Mouse (Mus musculus) fat pad, adult 2 months (tissue): ENCODE measurements around the gene Adamts9.
A peak's percentile ranks its signal among the peaks of the same experiment; 100 is the strongest.

ENCODE experiments used
- DNase-seq: peaks from one replicate; pipeline ENCODE4 v3.0.0-alpha.2; 2011; ENCODE audit warnings: low read depth, low spot score; ENCODE audit errors: extremely low read depth

The Adamts9 gene

DNA sequence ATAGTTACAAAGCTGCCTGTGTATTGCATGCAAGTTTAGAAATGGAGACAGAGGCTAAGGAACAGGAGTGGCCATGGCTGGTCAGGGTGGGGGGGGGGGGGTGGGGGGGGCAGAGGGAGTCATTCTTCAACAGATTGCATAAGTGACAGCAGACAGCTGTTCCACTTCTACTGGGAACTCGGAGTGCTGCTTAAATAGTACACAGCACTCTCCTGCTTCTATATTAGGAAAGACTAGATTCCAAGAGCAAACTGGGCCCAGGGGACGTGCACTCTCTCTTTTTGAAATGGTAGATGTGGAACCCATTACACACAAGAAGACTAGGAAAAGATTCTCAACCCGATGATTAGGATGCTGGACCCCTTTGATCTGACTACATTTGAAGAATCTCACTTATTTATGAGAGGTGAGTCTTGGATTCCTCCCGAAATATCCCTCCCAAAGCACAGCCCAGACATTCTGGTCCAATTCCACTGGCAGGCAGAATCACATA is 74.2 kb downstream of the Adamts9 start, which contains the start of gene Gm15737:
Gm15737 (plus strand) TSS at position 269 of the 493 bp plus-strand sequence.
- DNase-seq, result no peak

DNA sequence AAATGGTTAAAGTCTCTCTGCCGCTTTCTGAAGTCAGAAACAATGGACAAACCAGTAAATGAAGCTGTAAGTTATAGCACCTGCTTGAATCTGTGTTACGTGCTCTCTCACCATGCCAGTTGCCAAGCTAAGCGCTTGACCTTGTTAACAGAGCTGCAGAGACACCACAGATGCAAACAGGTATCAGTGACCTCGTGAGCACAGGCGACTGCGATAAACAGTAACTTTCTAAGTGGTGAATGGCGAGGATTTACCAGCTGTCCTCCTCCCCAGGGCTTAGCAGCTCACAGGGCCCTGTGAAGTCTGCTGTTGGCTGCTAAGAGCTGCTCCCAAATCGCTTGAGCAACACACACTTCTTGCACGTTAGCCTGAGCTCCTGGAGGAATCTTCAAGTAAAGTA is 80.7 kb downstream of the Adamts9 start:
- no peak for DNase-seq

DNA sequence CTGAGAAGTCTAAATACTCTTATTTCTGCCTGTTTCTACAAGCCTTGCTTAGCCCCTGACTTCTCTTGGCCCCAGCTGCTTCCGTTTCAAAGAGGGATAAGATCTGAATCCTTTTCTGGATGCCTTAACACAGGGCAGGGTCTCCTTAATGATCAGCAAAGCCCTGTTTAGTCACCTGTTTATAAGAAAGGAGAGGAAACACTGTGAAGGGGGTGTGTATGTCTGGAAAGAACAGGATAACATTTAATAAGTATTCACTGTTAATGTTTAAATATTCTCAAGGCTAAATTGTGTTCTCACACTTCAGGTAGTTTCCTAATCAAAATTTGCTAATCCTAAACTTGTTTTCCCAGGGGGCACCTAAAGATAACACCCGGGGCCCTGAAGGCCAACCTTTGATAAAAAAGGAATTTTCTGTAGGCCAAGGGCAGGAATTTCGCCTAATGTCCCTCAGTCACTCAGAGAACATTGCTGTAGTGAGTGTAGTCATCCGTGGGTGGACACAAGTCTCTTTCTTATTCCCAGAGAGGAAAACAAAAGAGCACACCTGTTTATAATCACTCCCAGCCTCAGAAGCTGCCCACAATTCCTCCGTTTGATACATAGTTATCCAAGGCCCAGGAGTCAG is 82.9 kb downstream of the Adamts9 start:
- DNase-seq, result no peak

DNA sequence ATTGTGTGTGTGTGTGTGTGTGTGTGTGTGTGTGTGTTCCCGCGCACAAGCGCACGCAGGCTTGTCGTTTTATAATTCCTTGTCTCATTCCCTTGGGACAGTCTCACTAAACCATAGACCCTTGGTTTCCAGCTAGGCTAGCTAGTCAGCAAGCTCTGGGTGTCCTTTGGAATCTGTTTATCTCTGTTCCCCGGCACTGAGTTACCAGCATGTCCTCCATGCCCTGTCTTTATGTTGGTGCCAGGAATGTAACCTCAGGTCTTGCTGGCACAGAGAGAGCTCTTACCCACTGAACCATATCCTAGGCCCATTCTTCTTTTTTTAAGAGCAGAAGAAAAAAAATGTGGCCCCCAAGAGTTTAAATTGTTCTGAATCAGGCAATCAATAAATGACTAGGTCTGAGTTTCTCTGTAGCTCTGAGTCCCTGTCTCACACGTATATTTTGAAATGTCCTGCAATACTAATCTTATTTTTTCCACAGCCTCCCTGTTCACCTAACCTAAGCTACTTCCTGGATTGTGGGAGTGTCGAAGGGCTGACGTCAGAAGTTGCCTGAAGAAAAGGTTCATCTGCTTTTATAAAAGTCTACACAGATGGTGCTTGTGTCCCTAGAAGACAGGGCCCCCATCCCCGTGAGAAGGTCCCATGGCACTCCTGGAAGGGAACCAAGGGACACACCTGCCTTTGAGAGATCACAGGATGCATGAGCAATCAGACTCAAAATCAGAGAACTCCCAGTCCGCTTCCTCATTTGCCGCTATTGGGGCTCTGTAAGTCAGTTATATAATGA is 84.4 kb downstream of the Adamts9 start:
- DNase-seq, result no peak

DNA sequence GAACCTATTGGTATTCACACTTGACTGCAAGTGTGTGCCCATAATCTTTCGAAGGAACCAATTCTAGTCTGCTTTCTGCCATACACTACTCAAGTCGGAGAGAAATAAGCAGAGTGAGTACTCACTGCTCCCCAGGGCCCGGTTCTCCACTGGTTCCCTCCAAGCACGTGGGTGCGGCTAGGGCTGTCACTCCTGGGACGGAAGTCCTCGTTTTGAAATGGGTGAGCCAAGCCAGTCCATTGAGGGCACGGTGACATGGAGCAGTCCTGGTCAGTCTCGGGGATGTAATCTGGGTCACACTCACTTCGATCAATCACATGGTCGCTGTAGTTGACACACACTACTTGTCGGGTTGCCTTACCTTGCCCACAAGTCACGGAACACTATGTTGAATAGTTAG is 85.5 kb downstream of the Adamts9 start:
- DNase-seq, result no peak

DNA sequence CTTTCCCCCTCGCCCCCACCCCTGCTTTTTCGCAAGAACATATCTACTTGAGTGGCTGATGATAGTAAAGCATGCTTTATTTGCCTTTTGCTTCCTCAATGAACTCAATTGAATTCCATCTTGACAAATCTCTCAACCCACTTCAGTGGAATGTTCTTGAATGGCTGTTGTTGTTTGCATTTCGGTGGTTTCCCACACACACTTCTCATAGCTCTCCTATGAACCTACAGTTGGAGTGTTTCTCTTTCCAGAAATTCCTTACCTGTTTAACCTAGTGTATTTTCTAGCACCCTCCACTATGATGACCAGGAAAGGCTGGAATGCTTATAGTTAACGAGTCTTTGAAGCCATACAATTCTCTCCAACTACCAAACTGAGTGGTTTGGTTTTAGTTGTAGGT is 88.4 kb downstream of the Adamts9 start:
- no peak for DNase-seq

DNA sequence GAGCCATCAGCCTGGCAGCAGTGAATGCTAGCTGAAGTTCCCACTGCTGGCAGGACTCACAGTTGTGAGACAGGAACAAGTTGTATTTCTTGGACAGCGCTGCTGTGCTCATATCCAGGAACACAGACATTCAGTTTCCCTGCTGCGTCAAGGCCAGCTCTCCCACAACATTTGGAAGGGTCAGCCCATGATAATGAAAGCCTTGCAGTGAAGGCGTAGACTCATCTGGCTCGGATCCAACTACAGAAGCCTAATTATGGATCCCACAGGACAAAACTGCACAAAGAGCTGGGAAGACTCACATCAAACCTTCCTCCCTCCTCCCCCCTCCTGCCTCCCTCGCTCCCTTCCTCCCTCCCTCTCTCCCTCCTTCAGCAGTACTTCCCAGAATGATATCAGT is 93.0 kb downstream of the Adamts9 start:
- peak; percentile 19 for DNase-seq

DNA sequence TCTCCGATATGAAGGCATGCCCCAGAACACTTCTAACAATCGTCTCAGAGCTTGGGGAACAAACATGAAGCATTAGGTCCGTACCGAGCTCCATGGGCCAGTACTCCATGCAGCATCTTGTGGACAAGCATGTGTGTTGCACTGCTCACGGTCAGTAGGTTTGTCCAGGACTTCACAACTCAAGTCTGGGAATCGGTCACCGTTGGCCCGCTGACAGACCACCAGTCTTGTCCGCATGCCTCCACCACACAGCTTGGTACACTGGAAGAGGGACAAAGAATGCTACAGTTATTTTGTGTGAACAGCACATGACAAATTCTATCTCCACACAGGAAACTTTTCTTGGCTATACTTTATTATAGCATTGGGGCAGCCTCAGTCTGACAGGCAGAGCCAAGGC is 94.1 kb downstream of the Adamts9 start:
- no peak for DNase-seq

DNA sequence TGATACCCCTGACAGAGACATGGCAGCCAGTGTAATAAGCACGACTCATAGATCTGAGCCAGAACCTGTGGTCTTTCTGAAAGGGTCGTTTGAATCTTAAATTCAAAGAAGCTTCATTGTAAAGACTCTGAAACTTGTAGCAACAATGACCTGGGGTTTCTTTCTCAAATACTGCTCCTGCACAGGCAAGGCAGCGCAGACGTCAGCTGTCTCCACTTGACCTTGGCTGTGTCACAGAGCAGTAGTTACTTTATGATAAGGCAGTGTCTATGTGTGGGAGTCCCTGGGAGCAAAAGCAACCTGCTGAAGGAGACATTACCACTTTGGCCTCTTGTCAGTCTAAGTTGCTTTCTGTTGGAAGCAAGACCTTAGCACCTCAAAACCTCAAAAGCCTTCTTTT is 96.7 kb downstream of the Adamts9 start:
- no peak for DNase-seq

DNA sequence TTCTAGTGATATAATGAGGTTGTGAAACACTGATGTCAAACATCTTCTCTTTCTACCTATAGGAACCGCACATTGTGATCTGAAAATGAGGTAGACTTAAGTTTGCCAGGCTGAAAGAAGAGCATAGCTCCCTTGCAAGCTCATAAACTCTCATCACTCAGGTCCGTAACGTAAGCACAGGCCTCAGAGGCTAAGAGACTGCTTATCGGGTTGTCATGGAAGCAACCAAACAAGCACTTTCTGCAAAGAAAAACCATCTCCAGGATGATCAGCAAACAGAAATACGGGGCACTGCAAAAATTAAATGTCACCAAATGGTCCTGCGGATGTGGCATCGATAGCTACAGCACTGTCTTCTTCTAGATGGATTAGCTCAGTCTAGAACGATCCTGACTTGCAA is 97.4 kb downstream of the Adamts9 start:
- no peak for DNase-seq

DNA sequence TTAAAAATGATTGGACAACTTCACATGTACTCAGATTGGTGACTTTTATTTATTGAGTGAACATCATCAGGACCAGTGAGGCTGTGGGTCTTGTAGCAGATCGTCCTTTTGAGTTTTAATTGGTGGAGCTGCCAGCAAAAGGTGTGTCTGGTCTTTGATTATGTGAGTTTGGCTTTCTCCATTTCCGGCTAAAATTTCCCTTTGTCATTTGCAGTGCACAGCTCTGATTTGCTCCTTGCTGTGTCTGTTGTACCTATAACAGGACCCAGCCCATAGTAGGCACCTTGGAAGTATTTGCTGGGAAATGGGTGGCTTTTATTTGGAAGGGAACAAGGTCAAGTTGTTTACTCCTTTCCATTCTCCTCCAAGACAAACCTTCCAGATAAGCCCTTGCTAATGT is 99.8 kb downstream of the Adamts9 start:
- DNase-seq, result no peak

DNA sequence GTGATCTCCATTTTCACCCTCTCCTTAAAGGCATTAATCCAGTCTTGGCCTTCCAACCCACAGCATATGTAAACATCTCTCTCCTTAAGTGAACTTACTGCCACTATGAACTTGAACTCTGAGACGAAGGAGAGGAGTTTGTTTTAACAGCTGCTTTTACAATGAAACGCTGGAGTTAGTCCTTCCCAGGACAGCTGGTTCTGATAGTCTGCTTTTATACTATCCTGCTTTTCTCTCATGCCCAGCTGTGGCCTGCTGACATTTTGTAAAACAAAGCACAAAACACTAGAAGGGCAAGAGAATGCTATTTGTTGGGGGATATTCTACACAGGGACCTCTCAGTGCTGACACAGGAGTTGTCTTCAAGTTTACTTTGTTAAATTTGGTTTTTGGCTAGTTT is 101.3 kb downstream of the Adamts9 start:
- no peak for DNase-seq

DNA sequence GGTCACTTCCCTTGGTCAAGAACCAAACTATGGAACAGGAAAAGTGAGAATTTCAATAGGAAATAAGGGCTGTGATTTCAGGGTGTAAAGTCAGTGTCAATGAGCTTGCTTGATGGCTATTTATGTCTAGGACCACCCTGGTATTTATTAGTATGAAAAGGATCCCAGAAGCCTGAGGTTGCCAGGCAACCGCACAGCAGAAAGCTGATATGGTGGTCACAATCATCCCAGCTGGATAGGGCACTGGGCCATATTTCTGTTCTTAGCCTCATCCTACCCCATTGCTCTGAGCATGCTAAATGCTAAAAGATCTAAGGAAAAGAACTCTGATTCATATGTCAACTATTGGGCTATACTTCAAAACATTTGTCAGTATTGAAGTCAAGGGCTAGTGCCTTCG is 112.2 kb downstream of the Adamts9 start:
- DNase-seq, result no peak

DNA sequence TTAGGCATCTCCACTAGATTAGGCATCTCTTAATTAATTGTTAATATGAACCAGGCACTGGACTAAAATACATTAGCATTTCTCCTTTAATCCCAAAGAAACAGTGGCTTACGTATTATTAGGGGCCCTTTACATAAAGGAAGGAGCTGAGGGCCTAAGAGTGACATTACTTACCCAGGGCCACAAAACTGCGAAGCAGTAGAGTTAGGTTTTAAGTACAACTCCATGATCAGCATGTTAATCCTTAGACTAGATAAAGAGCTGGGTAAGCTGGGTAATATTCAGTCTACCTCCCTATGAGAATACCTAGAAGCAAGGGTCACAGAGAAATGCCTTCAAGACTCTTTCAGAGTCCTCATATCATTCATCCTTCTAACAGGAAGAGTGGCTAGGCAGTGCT is 114.1 kb downstream of the Adamts9 start:
- DNase-seq, result no peak

DNA sequence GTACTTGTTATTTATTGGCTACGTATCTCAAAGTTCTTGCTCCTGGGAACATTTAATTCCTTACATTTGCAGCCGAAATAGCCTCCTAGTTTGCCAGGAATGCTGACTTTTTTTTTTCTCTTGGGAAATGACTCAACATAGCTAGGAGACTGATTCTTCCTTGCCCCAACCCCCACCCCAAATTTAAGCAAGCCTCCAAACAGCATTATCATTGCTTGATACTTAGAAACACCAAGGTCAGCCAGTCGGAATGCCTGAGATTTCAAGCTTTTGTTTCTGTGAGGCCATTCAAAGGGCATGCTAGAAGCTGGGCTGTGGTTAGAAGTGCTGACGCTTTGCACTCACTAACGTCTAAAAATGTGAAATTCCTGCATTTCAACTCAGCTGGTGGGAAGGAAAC is 115.9 kb downstream of the Adamts9 start:
- no peak for DNase-seq

DNA sequence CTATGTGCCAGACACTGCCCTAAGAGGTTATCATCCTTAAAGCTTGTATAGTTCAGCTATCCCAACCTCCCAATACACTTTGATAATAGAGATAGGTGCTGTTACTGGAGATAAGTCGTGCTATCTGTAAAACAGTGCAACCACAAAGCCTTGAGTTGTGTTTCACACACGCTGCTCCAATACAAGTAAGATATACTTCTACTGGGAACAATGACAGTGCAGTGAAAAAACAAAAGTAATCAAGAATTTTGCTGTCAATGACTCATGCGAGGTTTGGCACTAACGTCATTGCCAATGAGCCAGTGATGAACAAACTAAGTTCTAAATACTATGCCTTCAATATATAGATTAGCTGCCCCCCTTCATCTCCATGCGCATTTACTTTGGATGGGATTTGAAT is 116.7 kb downstream of the Adamts9 start:
- DNase-seq, result no peak

DNA sequence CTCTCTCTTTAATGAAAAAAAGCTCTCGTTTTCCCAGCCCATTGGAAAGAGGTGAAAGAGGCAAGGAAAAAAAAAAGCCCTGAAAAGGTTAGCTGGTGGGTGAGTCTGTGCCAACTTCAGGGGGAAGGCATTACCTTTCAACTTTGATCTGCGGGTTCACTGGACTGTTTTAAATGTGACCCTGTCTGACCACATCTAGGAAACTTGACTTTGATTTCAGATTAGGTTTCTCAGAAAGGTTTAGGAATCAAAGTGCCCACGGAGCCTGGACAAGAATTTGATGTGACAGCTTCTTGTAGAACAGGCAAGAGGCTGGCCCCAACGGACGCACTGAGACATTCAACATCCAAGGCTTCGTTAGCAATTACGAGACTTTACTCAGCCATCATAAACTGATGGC is 119.3 kb downstream of the Adamts9 start:
- no peak for DNase-seq

DNA sequence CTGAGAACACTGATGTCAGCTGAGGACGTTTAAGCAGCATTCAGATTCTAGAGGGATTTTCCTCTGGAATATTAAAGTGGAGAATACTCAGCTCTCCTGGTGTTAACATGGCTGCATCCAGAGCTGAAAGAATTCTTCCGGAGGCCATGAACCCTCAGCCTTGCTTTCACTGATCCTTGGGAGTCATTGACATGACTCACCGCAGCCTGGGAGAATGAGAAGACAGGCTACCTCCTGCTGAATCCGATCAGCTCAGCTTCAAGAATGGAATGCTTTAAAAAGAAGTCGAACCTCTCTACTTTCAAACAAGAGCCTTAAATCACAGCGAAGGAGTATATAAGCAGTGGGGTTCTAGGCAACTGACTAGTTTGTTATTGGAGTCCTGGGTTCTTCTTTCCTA is 121.3 kb downstream of the Adamts9 start:
- no peak for DNase-seq

DNA sequence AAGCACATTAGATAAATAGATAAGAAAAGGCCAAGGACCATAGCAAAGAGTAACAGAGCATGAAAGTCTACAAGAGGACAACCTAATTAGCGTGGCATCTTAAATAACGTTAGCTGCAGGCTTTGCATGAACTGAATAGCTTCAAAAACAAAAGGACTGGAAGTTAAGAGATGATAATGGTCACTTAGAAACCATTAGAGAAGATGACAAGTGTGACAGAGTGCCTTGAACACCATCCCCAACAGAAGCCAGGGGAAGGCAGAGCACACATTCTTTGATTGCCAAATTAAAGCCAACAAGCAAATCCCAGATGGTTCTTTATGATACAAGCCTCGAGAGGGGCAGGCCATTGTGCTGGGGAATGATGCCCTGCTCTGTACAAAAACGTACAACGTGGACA is 121.7 kb downstream of the Adamts9 start:
- DNase-seq, result no peak

DNA sequence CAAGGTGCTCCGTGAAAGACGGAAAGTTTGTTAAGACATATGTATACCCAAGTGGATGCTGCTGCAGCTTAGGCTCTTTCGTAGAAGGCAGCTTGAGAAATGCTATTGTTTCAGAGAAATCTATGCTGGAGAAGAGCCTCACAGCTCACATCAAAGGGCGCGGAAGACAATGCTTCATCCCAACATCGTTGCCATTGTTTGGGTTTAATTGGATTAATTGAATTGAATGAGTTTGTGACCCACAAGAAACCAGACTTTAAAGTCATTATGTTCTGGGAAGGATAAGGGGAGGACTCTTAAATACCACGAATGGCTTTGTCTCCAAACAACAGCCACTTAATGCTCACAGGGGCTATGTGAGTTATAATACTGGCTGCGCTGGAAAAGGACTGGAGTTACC is 125.6 kb downstream of the Adamts9 start:
- no peak for DNase-seq

DNA sequence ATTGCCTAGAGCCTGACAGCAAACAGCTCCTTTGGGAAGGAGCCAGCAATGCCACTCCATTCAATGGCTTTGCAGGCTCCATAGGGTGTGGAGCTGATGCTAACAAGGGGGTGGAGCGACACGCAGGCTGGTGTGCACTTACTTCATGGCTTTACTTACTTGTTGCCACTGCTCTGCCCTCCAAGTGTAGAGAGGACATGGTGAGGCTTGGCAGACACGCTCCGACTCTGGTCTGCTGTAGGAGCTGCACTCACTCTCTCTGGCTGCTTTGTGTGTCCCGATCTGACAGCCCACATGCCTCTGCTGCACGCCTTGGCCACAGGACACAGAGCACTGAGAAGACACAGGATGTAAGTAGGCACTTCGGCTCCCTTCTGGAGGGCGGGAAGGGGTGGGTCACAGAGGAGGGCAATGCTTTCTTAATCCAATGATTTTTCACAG is 127.0 kb downstream of the Adamts9 start, which contains the start of gene A730049H05Rik:
A730049H05Rik (plus strand) TSS at position 168 of the 441 bp plus-strand sequence.
- no peak for DNase-seq

DNA sequence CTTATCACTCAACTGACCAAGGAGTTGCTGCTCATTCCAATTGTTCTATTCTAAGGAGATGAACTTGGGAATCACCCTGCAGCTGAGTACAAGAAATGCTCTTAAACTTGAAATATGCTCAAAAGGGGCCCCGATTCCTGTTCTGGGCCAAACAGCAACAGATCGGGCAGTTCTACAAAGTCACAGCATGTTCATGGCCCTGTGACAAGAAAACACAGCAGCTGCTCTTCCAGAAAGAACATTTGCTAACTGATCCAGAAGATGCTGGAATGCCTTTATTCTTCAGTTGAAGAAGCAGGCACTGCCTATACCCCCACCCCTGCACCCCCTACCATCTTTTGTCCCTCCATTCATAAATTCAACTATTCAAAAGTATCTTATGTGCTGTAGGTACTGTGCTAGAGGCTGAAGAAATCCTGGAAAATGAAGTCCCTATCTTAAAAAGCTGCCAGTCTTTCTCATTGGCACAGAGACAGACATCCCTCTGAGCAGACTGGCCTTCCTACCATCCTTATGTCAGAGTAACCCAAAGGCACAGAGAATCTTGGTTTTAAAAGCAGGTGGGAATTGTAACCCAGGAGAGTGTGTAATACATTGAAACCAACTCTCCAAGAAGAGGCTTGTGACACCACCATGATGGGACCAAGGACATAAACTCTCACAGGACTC is 130.5 kb downstream of the Adamts9 start:
- DNase-seq, result no peak
